Mouse (Mus musculus) lung, embryonic 14.5 days (tissue): ENCODE data around the gene Dgat2l6. TPM values are rescaled to one million over a fixed set of nuclear protein-coding genes. Genes with fewer than 3 reads are reported as not detected.

ENCODE experiments used
- ATAC-seq: fragments of 200-750 bp; cut with Nextera tagmentation; 2 replicates; pipeline ENCODE4 v1.8.0; 2017; ENCODE audit warnings: mild to moderate bottlenecking, moderate TSS enrichment, moderate library complexity; ENCODE audit not compliant: insufficient read depth
- DNase-seq: peaks from one replicate; pipeline ENCODE4 v3.0.0-alpha.2; 2015
- H3K27ac ChIP-seq: fragments of 300-500 bp; sonication (generic); 2 replicates; pipeline ENCODE4 v1.5.1; 2014; ENCODE audit warnings: low read depth, mild to moderate bottlenecking, moderate library complexity
- H3K27me3 ChIP-seq: fragments of 300-500 bp; sonication (generic); 2 replicates; pipeline ENCODE4 v1.6.1; 2014; ENCODE audit warnings: low read length, control low read depth; ENCODE audit not compliant: insufficient read depth
- H3K36me3 ChIP-seq: fragments of 300-500 bp; sonication (generic); 2 replicates; pipeline ENCODE4 v1.6.1; 2014; ENCODE audit warnings: control low read depth; ENCODE audit not compliant: insufficient read depth
- H3K4me1 ChIP-seq: fragments of 300-500 bp; sonication (generic); 2 replicates; pipeline ENCODE4 v1.6.1; 2014; ENCODE audit warnings: antibody characterized with exemption, control low read depth; ENCODE audit not compliant: insufficient read depth
- H3K4me2 ChIP-seq: fragments of 300-500 bp; sonication (generic); 2 replicates; pipeline ENCODE4 v1.6.1; 2014; ENCODE audit warnings: mild to moderate bottlenecking
- H3K4me3 ChIP-seq: fragments of 300-500 bp; sonication (generic); 2 replicates; pipeline ENCODE4 v1.5.1; 2014; ENCODE audit warnings: low read depth, low read length
- H3K9ac ChIP-seq: fragments of 300-500 bp; sonication (generic); 2 replicates; pipeline ENCODE4 v1.6.1; 2014
- H3K9me3 ChIP-seq: fragments of 300-500 bp; sonication (generic); 2 replicates; pipeline ENCODE4 v1.6.1; 2016; ENCODE audit warnings: low read depth, low read length, control low read depth
- CTCF ChIP-seq: IDR thresholded peaks from 2 replicates; pipeline ENCODE4 v1.5.1; 2016; ENCODE audit warnings: antibody characterized with exemption, low read depth
- WGBS: fragments of 180-500 bp; shearing (Covaris S2); extraction: QIAGEN DNeasy Blood & Tissue Kit; methylation state at CpG from one replicate; pipeline ENCODE4 v1.1.7; 2014; 5-methylcytosine and 5-hydroxymethylcytosine counted together
- polyA plus RNA-seq: library from polyadenylated mRNA; unstranded; fragments of >200 nt; fragmentation: Nextera tagmentation; extraction: Ambion mirVana; gene quantifications from 2 replicates; pipeline ENCODE4 v1.2.1, GENCODE M21; 2014

Dgat2l6 gene
- polyA plus RNA-seq, 1 experiment from 2014 or later: not detected

DNA sequence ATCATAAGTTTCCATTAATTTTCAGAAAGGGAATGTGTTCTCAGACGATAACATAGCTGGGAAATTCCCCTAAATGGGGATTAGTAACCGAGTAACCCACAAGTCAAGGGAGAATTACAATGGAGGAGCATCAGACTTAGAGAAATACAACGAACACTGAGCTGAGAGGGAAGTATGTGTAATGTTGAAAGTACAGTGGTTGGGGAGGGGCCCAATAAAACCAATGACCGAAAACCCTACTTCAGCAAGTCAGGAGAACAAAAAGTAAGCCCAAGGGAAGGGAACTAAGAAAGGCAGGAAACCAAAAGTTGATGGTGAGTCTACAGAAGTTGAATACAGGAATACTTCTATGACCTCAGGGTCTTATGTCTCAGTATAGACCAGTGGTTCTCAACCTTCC lies 16.5 kb upstream of the Dgat2l6 start:
- no peaks in the 10 kb centered on the region for H3K4me1 ChIP-seq
- H3K4me2 ChIP-seq: no peak overlapping the region
- H3K36me3 ChIP-seq: 0 out of 2 replicates have a peak, but pooled peaks cover 7% of the 10 kb centered on the region
- H3K27ac ChIP-seq: no peak overlapping the region
- no peak for TF ChIP-seq CTCF
- H3K9me3 ChIP-seq: no peaks in the 10 kb centered on the region
- 89% methylated on average over 4 of the region's 4 CpGs for WGBS
- DNase-seq (no peak), ATAC-seq (no peak)
- H3K27me3 ChIP-seq: no peaks in the 10 kb centered on the region
- H3K9ac ChIP-seq: no peak overlapping the region
- H3K4me3 ChIP-seq: no peak overlapping the region

DNA sequence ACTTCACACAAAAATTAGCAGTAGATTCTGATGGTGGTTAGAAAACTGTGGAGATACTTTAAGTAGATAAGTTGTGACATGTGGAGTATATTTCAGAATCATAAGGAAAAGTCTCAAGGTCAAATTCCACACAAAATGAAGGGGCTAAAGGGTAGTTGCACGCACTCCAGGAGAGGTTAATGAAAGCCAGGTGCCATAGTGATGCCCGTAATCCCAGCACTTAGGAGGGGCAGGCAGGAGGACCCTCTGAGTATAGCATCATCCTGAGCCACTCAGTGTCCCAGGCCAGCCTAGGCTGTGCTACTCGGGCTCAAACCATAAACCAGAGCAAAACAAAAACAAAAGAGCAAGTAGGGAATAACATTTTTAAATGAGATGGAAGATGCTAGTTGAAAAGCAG lies 14.7 kb upstream of the Dgat2l6 start:
- Histone ChIP-seq H3K9me3 (no peaks in the 10 kb centered on the region), H3K27me3 (no peaks in the 10 kb centered on the region), H3K36me3 (0 out of 2 replicates have a peak, but pooled peaks cover 7% of the 10 kb centered on the region), H3K4me2 (no peak overlapping the region), H3K27ac (no peak overlapping the region), H3K4me3 (no peak overlapping the region), H3K4me1 (no peaks in the 10 kb centered on the region), H3K9ac (no peak overlapping the region)
- no peak for TF ChIP-seq CTCF
- no peak for ATAC-seq
- DNase-seq: no peak
- 70% methylated on average over 3 of the region's 3 CpGs for WGBS

DNA sequence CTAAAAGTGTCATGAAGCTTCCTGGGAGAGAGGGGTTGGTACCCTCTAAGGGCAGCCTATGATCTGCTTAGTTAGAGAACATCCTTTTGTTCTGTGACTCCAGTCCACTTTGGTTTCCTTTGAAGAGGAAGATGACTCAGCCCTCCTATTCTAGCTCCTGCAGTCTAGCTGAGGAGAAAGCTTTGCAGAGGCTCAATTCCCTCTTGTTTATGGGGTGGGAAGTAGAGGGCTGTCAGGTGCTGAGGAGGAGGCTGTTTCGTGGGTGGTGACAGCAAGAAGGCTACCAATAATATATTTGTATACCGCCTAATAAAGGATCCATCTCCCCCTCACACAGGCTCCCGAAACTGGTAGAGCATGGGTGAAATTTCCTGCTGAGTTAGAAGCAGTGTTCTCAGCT lies 8.0 kb upstream of the Dgat2l6 start:
- no peak for TF ChIP-seq CTCF
- H3K4me2 ChIP-seq: no peak overlapping the region
- H3K4me3 ChIP-seq: no peak overlapping the region
- DNase-seq: no peak
- WGBS: 76% methylated on average over 3 of the region's 3 CpGs
- no peak for ATAC-seq
- no peaks in the 10 kb centered on the region for H3K27me3 ChIP-seq
- no peaks in the 10 kb centered on the region for H3K9me3 ChIP-seq
- H3K36me3 ChIP-seq: peaks cover 7% of the 10 kb centered on the region; the same call in 1 of the 2 replicates
- no peaks in the 10 kb centered on the region for H3K4me1 ChIP-seq
- no peak overlapping the region for H3K9ac ChIP-seq
- H3K27ac ChIP-seq: no peak overlapping the region

DNA sequence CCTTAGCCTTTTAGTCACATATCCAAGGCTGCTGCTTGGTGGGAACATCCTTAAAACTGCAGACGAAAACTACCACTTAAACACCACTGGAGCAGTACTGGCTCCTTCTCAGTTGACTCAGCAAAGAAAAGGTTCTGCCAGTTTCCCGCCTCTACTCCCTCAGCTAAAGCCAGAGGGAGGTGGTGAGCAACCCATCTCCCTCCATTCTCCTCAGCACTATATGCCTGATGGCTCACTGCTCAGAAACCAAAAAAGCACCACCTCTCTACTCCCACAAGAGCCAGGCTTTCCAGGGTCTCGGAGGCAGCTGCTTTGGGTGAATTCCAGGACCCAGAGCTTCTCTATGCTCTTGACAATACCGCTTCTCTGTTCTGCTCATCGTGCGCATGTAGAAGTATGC lies 7.0 kb upstream of the Dgat2l6 start:
- no peak for TF ChIP-seq CTCF
- H3K27ac ChIP-seq: no peak overlapping the region
- H3K9me3 ChIP-seq: no peaks in the 10 kb centered on the region
- no peaks in the 10 kb centered on the region for H3K27me3 ChIP-seq
- no peaks in the 10 kb centered on the region for H3K4me1 ChIP-seq
- peaks cover 7% of the 10 kb centered on the region; the same call in 1 of the 2 replicates for H3K36me3 ChIP-seq
- WGBS: 88% methylated on average over 6 of the region's 6 CpGs
- H3K4me3 ChIP-seq: no peak overlapping the region
- H3K9ac ChIP-seq: no peak overlapping the region
- no peak for DNase-seq
- no peak for ATAC-seq
- H3K4me2 ChIP-seq: no peak overlapping the region

DNA sequence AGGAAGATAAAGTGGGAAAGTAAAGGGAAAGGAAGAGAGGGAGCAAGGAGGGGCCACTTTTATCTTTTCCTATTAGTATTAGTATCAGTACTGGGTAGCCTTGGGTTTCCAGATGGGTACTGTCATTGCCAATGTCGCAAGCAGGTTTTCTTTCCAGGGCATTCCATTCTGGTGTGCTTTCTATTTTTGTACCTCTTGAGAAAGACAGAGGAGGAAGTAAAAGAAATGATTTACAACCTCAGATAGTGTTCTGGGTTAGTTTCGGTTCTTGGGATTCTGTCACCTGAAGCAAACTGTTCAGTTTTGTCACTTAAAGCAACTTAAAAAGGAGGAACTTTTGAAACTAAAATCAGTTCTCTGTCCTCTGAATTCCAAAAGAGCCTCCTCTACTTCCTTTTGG lies 6.1 kb upstream of the Dgat2l6 start:
- no peak overlapping the region for H3K9ac ChIP-seq
- no peaks in the 10 kb centered on the region for H3K9me3 ChIP-seq
- H3K27me3 ChIP-seq: no peaks in the 10 kb centered on the region
- H3K4me1 ChIP-seq: no peaks in the 10 kb centered on the region
- no peak for TF ChIP-seq CTCF
- H3K27ac ChIP-seq: no peak overlapping the region
- ATAC-seq: no peak
- H3K36me3 ChIP-seq: peaks cover 7% of the 10 kb centered on the region; the same call in 1 of the 2 replicates
- DNase-seq: no peak
- no peak overlapping the region for H3K4me2 ChIP-seq
- no peak overlapping the region for H3K4me3 ChIP-seq
- WGBS: 92% methylated on average over 2 of the region's 2 CpGs

DNA sequence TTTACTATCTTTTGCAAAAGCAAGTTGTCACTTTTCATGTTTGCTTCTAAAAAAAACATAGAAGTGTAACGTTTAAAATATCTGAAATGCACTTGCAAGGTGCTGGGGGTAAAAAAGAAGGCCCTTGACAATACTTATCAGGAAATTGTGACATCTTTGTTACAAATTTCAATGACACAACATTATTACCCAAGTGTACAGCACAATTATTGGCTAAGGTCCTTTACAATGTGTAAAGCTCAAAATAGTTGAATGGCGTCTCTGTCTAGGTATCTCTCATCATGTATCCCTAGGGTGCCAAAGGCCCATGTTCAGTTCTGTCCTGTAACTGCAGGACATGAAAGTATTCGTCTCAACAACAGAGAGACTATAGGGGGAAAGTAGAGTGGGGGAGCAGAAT lies 31.4 kb downstream of the Dgat2l6 start:
- Histone ChIP-seq H3K36me3 (no peaks in the 10 kb centered on the region), H3K4me1 (no peaks in the 10 kb centered on the region), H3K27ac (no peak overlapping the region), H3K4me2 (no peak overlapping the region), H3K9me3 (no peaks in the 10 kb centered on the region), H3K9ac (no peak overlapping the region), H3K4me3 (no peak overlapping the region), H3K27me3 (no peaks in the 10 kb centered on the region)
- no peak for ATAC-seq
- DNase-seq: no peak
- WGBS: 62% methylated on average over 3 of the region's 3 CpGs
- no peak for TF ChIP-seq CTCF

DNA sequence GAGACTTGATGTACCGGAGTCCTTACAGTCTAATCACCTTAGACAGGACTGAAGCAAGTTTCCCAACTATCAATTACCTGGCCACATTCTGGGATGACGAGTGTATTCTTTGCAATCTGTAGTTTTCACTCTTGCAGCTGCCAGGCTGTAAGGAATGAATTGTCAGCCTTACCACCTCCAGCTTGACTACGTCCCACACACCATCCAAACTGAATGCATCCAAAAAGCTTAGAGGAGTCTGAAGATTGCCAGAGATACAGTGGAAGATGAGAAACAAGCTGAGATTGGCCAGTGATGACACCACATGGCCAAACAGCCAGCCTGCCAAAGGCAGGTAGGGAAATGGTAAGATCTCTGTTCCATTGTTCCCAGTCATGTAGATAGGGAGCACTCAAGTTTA lies 41.1 kb downstream of the Dgat2l6 start:
- no peak overlapping the region for H3K4me2 ChIP-seq
- no peak for DNase-seq
- ATAC-seq: no peak
- H3K27ac ChIP-seq: no peak overlapping the region
- no peaks in the 10 kb centered on the region for H3K4me1 ChIP-seq
- no peak overlapping the region for H3K9ac ChIP-seq
- H3K36me3 ChIP-seq: no peaks in the 10 kb centered on the region
- H3K9me3 ChIP-seq: no peaks in the 10 kb centered on the region
- TF ChIP-seq CTCF: no peak
- H3K27me3 ChIP-seq: no peaks in the 10 kb centered on the region
- H3K4me3 ChIP-seq: no peak overlapping the region
- WGBS: 78% methylated on average over 3 of the region's 3 CpGs

DNA sequence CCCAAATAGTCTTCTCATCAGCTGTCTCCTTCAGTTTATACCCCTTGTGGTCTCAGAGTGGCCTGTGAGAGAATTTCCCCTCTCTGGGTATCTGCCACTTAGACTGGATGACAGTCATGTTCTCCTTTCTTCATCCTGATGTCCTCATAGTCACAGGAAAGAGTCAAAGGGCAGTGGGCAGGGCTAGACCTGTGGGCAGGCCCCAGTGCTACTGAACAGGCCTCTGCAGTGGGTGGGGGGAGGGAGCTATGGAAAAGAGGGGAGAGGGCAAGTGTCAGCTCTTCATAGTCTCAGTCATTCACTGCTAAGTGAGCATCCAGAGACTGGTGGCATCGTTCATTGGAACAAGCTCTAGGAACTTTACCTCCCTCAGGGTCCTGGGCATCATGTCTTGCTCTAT lies 47.3 kb downstream of the Dgat2l6 start, which contains the start of gene Awat1:
Gene Awat1 (plus strand): TSS at position 301 of the 400 bp plus-strand sequence.
- no peaks in the 10 kb centered on the region for H3K36me3 ChIP-seq
- H3K4me1 ChIP-seq: no peaks in the 10 kb centered on the region
- WGBS: 86% methylated on average over 1 of the region's 1 CpGs
- H3K9ac ChIP-seq: no peak within 1 kb of the TSS
- no peak for TF ChIP-seq CTCF
- ATAC-seq: no peak
- H3K4me2 ChIP-seq: no peak within 1 kb of the TSS
- H3K9me3 ChIP-seq: no peaks in the 10 kb centered on the region
- H3K27ac ChIP-seq: no peak within 1 kb of the TSS
- H3K27me3 ChIP-seq: no peaks in the 10 kb centered on the region
- H3K4me3 ChIP-seq: no peak within 1 kb of the TSS
- DNase-seq: no peak
